ENCODE assay signal across 8 mouse cellular contexts in genomic region chr13:69533405-69534333, GRCm38 (mm10). TPM values are rescaled to one million over a fixed set of nuclear protein-coding genes. Genes with fewer than 3 reads are reported as not detected.
A peak's percentile ranks its signal among the peaks of the same experiment; 100 is the strongest.
DNase-seq lines count a peak whose midpoint lies in the region; ATAC-seq and TF ChIP-seq lines count a peak whose summit lies in the region.

TSS of gene Nsun2 (plus strand) at chr13:69533746.

- H3K36me3 ChIP-seq in embryonic facial prominence, embryonic 11.5 days (replicated peaks; ENCODE audit: control insufficient read depth, insufficient read depth, low read depth, low read length), result no peaks in the 10 kb centered on the region; the same call in 1 of the 2 replicates
- H3K36me3 ChIP-seq in intestine, postnatal 0 days (ENCODE audit: control insufficient read depth, insufficient read depth), result peaks cover 6% of the 10 kb centered on the region; the same call in 1 of the 2 replicates
- peaks cover 16% of the 10 kb centered on the region for H3K36me3 ChIP-seq in limb, embryonic 13.5 days
- H3K36me3 ChIP-seq in midbrain, embryonic 14.5 days (ENCODE audit: control insufficient read depth, insufficient read depth, low read length), result no peaks in the 10 kb centered on the region

- H3K27ac ChIP-seq in left cerebral cortex, adult 2 months, result peak within 1 kb of the TSS; percentile 85
- peak within 1 kb of the TSS; percentile 92 for H3K27ac ChIP-seq in embryonic facial prominence, embryonic 11.5 days (replicated peaks; ENCODE audit: low read depth, low read length)
- H3K27ac ChIP-seq in intestine, postnatal 0 days (ENCODE audit: low read depth, low read length), result peak within 1 kb of the TSS; percentile 96
- H3K27ac ChIP-seq in limb, embryonic 13.5 days, result peak within 1 kb of the TSS; percentile 90
- peak within 1 kb of the TSS; percentile 96 for H3K27ac ChIP-seq in midbrain, embryonic 14.5 days (replicated peaks; ENCODE audit: low read depth, low read length)

- H3K27me3 ChIP-seq in embryonic facial prominence, embryonic 11.5 days (ENCODE audit: control insufficient read depth, insufficient read depth, low read length), result no peaks in the 10 kb centered on the region
- no peaks in the 10 kb centered on the region for H3K27me3 ChIP-seq in intestine, postnatal 0 days (replicated peaks; ENCODE audit: control insufficient read depth, insufficient read depth, low read length)
- H3K27me3 ChIP-seq in limb, embryonic 13.5 days, result no peaks in the 10 kb centered on the region
- H3K27me3 ChIP-seq in midbrain, embryonic 14.5 days (ENCODE audit: control insufficient read depth, insufficient read depth, low read length), result no peaks in the 10 kb centered on the region

- TF ChIP-seq CTCF in left cerebral cortex, adult 2 months (IDR thresholded peaks at IDR 0.05), result no peak
- TF ChIP-seq CTCF in intestine, postnatal 0 days (IDR thresholded peaks at IDR 0.05; ENCODE audit: low read depth), result no peak

- peaks cover 9% of the 10 kb centered on the region for H3K4me1 ChIP-seq in embryonic facial prominence, embryonic 11.5 days (ENCODE audit: control insufficient read depth, insufficient read depth, low read length)
- H3K4me1 ChIP-seq in intestine, postnatal 0 days (replicated peaks; ENCODE audit: control insufficient read depth, insufficient read depth, low read length), result 0 out of 2 replicates have a peak, but pooled peaks cover 3% of the 10 kb centered on the region
- H3K4me1 ChIP-seq in limb, embryonic 13.5 days, result peaks cover 51% of the 10 kb centered on the region
- peaks cover 41% of the 10 kb centered on the region for H3K4me1 ChIP-seq in midbrain, embryonic 14.5 days (ENCODE audit: control insufficient read depth, insufficient read depth, low read length)

- intact Hi-C loops in left cerebral cortex, adult 2 months (cut with DNase I), result no loop called here

- peak within 1 kb of the TSS; percentile 84 for H3K4me2 ChIP-seq in embryonic facial prominence, embryonic 11.5 days (ENCODE audit: low read depth, low read length)
- peak within 1 kb of the TSS; percentile 97 for H3K4me2 ChIP-seq in intestine, postnatal 0 days (replicated peaks; ENCODE audit: low read depth)
- peak within 1 kb of the TSS; percentile 89 for H3K4me2 ChIP-seq in limb, embryonic 13.5 days (replicated peaks)
- peak within 1 kb of the TSS; percentile 95 for H3K4me2 ChIP-seq in midbrain, embryonic 14.5 days (ENCODE audit: low read length)

- under 1% methylated on average over 94 of the region's 155 CpGs for WGBS in embryonic facial prominence, embryonic 11.5 days
- under 1% methylated on average over 93 of the region's 155 CpGs for WGBS in intestine, postnatal 0 days
- WGBS in limb, embryonic 13.5 days, result under 1% methylated on average over 111 of the region's 155 CpGs
- under 1% methylated on average over 132 of the region's 155 CpGs for WGBS in midbrain, embryonic 14.5 days

- peak within 1 kb of the TSS; percentile 94 for H3K4me3 ChIP-seq in left cerebral cortex, adult 2 months
- H3K4me3 ChIP-seq in embryonic facial prominence, embryonic 11.5 days (ENCODE audit: low read depth, low read length), result peak within 1 kb of the TSS; percentile 96
- H3K4me3 ChIP-seq in intestine, postnatal 0 days (ENCODE audit: low read depth, low read length), result peak within 1 kb of the TSS; percentile 83
- peak within 1 kb of the TSS; percentile 95 for H3K4me3 ChIP-seq in limb, embryonic 13.5 days
- H3K4me3 ChIP-seq in midbrain, embryonic 14.5 days (replicated peaks; ENCODE audit: low read depth, low read length), result peak within 1 kb of the TSS; percentile 90

- H3K9me3 ChIP-seq in embryonic facial prominence, embryonic 11.5 days (replicated peaks; ENCODE audit: control insufficient read depth, low read length), result no peaks in the 10 kb centered on the region
- H3K9me3 ChIP-seq in intestine, postnatal 0 days (ENCODE audit: control insufficient read depth), result no peaks in the 10 kb centered on the region
- no peaks in the 10 kb centered on the region for H3K9me3 ChIP-seq in limb, embryonic 13.5 days
- no peaks in the 10 kb centered on the region for H3K9me3 ChIP-seq in midbrain, embryonic 14.5 days (ENCODE audit: control insufficient read depth, low read length)

- peak within 1 kb of the TSS; percentile 90 for H3K9ac ChIP-seq in embryonic facial prominence, embryonic 11.5 days (replicated peaks; ENCODE audit: low read length)
- peak within 1 kb of the TSS; percentile 81 for H3K9ac ChIP-seq in intestine, postnatal 0 days (ENCODE audit: low read depth, low read length)
- peak within 1 kb of the TSS; percentile 92 for H3K9ac ChIP-seq in limb, embryonic 13.5 days
- peak within 1 kb of the TSS; percentile 88 for H3K9ac ChIP-seq in midbrain, embryonic 14.5 days (replicated peaks; ENCODE audit: low read length)

- ATAC-seq in embryonic facial prominence, embryonic 11.5 days (replicated peaks; ENCODE audit: insufficient number of reproducible peaks, low FRiP score, low TSS enrichment, low read depth), result no peak
- peak; percentile 48 for ATAC-seq in intestine, postnatal 0 days
- ATAC-seq in limb, embryonic 13.5 days (ENCODE audit: low FRiP score, low read depth), result peak; percentile 17; the same call in 1 of the 2 replicates
- 0 out of 2 replicates have a peak, but pooled peaks have one; percentile 1 for ATAC-seq in midbrain, embryonic 14.5 days (ENCODE audit: low FRiP score, low TSS enrichment)

- peak; percentile 60 to 65 for DNase-seq in left cerebral cortex, adult 2 months (ENCODE audit: extremely low spot score in 1 of 2, low spot score in 2 of 2)
- no peak for DNase-seq in left cerebral cortex, adult 11 months (ENCODE audit: low spot score)
- peak; percentile 33 for DNase-seq in embryonic facial prominence, embryonic 11.5 days (ENCODE audit: low spot score)
- peak; percentile 95 for DNase-seq in heart, adult 11 months
- peak; percentile 71 for DNase-seq in midbrain, embryonic 14.5 days
- DNase-seq in spleen, postnatal 36 days (ENCODE audit: low spot score in 2 of 2), result peak; percentile 36 to 40

RNA-seq across cellular contexts. Expression of gene Nsun2, which starts in this region (rescaled TPM):
- total RNA-seq in left cerebral cortex, adult 2 months (2021), result 10 to 100 TPM; 83.2 to 93.0 TPM
- 152 and 159 TPM in 2 replicates for polyA plus RNA-seq in embryonic facial prominence, embryonic 11.5 days (2014; fragmentation: Nextera tagmentation; extraction: Ambion mirVana)
- polyA plus RNA-seq in intestine, postnatal 0 days (2015; fragmentation: Nextera tagmentation; extraction: Ambion mirVana), result 35.0 and 38.8 TPM in 2 replicates
- polyA plus RNA-seq in limb, embryonic 13.5 days (2015; fragmentation: Nextera tagmentation; extraction: Ambion mirVana), result 120 and 125 TPM in 2 replicates
- polyA plus RNA-seq in midbrain, embryonic 14.5 days (2014; fragmentation: Nextera tagmentation; extraction: Ambion mirVana), result 57.3 and 82.8 TPM in 2 replicates
